Mouse (Mus musculus): ENCODE data around the gene Fgfr1op2.

Gene Fgfr1op2

GRCm38 (mm10) chr6:146642276-146643183 lies 65.5 kb downstream of the Fgfr1op2 start, which contains the start of the genes Med21 and Tm7sf3:
TSS of gene Med21 (plus strand) at chr6:146642547.
TSS of gene Tm7sf3 (minus strand) at chr6:146642824.
- peak; percentile 98 to 99 for DNase-seq

- DNase-seq, result no peak
Observed at GRCm38 (mm10) chr6:146643184-146643570, 66.2 kb downstream of the Fgfr1op2 start.
